Mouse (Mus musculus) midbrain, postnatal 0 days (tissue): ENCODE data around the gene Csde1. TPM values are rescaled to one million over a fixed set of nuclear protein-coding genes. Genes with fewer than 3 reads are reported as not detected.
A peak's percentile ranks its signal among the peaks of the same experiment; 100 is the strongest.

Source experiments
- ATAC-seq: fragments of 200-750 bp; cut with Nextera tagmentation; 2 replicates; pipeline ENCODE4 v1.8.0; 2017; ENCODE audit warnings: moderate number of reproducible peaks, mild to moderate bottlenecking, moderate TSS enrichment, moderate library complexity; ENCODE audit not compliant: low FRiP score
- DNase-seq: peaks from one replicate; pipeline ENCODE4 v3.0.0-alpha.2; 2015; ENCODE audit warnings: low spot score
- H3K27ac ChIP-seq: fragments of 300-500 bp; sonication (generic); 2 replicates; pipeline ENCODE4 v1.5.1; 2014; ENCODE audit warnings: low read depth, mild to moderate bottlenecking, low read length, mixed read lengths
- H3K27me3 ChIP-seq: fragments of 300-500 bp; sonication (generic); 2 replicates; pipeline ENCODE4 v1.6.1; 2014; ENCODE audit warnings: low read length, control low read depth, mixed read lengths; ENCODE audit not compliant: insufficient read depth
- H3K36me3 ChIP-seq: fragments of 300-500 bp; sonication (generic); 2 replicates; pipeline ENCODE4 v1.6.1; 2014; ENCODE audit warnings: low read length, control low read depth, mixed read lengths; ENCODE audit not compliant: insufficient read depth
- H3K4me1 ChIP-seq: fragments of 300-500 bp; sonication (generic); 2 replicates; pipeline ENCODE4 v1.6.1; 2014; ENCODE audit warnings: mild to moderate bottlenecking, control low read depth, antibody characterized with exemption, low read length, mixed read lengths; ENCODE audit not compliant: insufficient read depth
- H3K4me2 ChIP-seq: fragments of 300-500 bp; sonication (generic); 2 replicates; pipeline ENCODE4 v1.6.1; 2014; ENCODE audit warnings: low read depth, mild to moderate bottlenecking, low read length, mixed read lengths; ENCODE audit not compliant: poor library complexity, severe bottlenecking
- H3K4me3 ChIP-seq: fragments of 300-500 bp; sonication (generic); 2 replicates; pipeline ENCODE4 v1.5.1; 2014; ENCODE audit warnings: low read depth, mild to moderate bottlenecking, low read length, moderate library complexity
- H3K9ac ChIP-seq: fragments of 300-500 bp; sonication (generic); replicated peaks from 2 replicates; pipeline ENCODE4 v1.6.1; 2014; ENCODE audit warnings: mild to moderate bottlenecking, low read length, moderate library complexity, mixed read lengths; ENCODE audit not compliant: poor library complexity, severe bottlenecking
- H3K9me3 ChIP-seq: fragments of 300-500 bp; sonication (generic); 2 replicates; pipeline ENCODE4 v1.6.1; 2016; ENCODE audit warnings: low read length, control low read depth
- CTCF ChIP-seq: IDR thresholded peaks from 2 replicates; pipeline ENCODE4 v1.5.1; 2016; ENCODE audit warnings: antibody characterized with exemption, mild to moderate bottlenecking
- WGBS: fragments of 180-500 bp; shearing (Covaris S2); extraction: QIAGEN DNeasy Blood & Tissue Kit; methylation state at CpG from one replicate; pipeline ENCODE4 v1.1.7; 2014; 5-methylcytosine and 5-hydroxymethylcytosine counted together
- polyA plus RNA-seq: library from polyadenylated mRNA; unstranded; fragments of >200 nt; fragmentation: Nextera tagmentation; extraction: Ambion mirVana; gene quantifications from 2 replicates; pipeline ENCODE4 v1.2.1, GENCODE M21; 2015
- total RNA-seq: library from RNA; depleted of rRNA; stranded (reverse); fragments of >200 nt; gene quantifications from 2 replicates; pipeline ENCODE4 v1.2.3, GENCODE M21; 2014

Csde1 gene
- total and polyA plus RNA-seq, 2 experiments from 2014 or later: 222 to 287 TPM

GRCm38 (mm10) chr3:102992936-102993335 is 27.3 kb upstream of the Csde1 start:
- no peaks in the 10 kb centered on the region for H3K36me3 ChIP-seq
- ATAC-seq (no peak), DNase-seq (no peak)
- H3K9me3 ChIP-seq: no peaks in the 10 kb centered on the region
- TF ChIP-seq CTCF: no peak
- H3K4me2 ChIP-seq: no peak overlapping the region
- H3K9ac ChIP-seq: no peak overlapping the region
- 49% methylated on average over 3 of the region's 3 CpGs for WGBS
- H3K4me3 ChIP-seq: no peak overlapping the region
- H3K4me1 ChIP-seq: peaks cover 7% of the 10 kb centered on the region; the same call in 1 of the 2 replicates
- H3K27ac ChIP-seq: no peak overlapping the region
- no peaks in the 10 kb centered on the region for H3K27me3 ChIP-seq

- peak overlapping the region; percentile 65 for H3K4me2 ChIP-seq
- no peak for TF ChIP-seq CTCF
- peak overlapping the region; percentile 85 for H3K4me3 ChIP-seq
- H3K9ac ChIP-seq: peak overlapping the region; percentile 90; the same call in 1 of the 2 replicates
- H3K4me1 ChIP-seq: peaks cover 7% of the 10 kb centered on the region; the same call in 1 of the 2 replicates
- H3K27me3 ChIP-seq: no peaks in the 10 kb centered on the region
- 46% methylated on average over 7 of the region's 7 CpGs for WGBS
- DNase-seq: no peak
- no peaks in the 10 kb centered on the region for H3K9me3 ChIP-seq
- peaks cover 17% of the 10 kb centered on the region for H3K36me3 ChIP-seq
- H3K27ac ChIP-seq: peak overlapping the region; percentile 82
- ATAC-seq: 0 out of 2 replicates have a peak, but pooled peaks have one; percentile 15
These were observed 25.0 kb upstream of the Csde1 start for GRCm38 (mm10) chr3:102995233-102995604.

- H3K9ac ChIP-seq: peak within 1 kb of the TSS; percentile 90
- under 1% methylated on average over 41 of the region's 60 CpGs for WGBS
- ATAC-seq: peak; percentile 97
- TF ChIP-seq CTCF: no peak
- no peaks in the 10 kb centered on the region for H3K9me3 ChIP-seq
- H3K27me3 ChIP-seq: no peaks in the 10 kb centered on the region
- peaks cover 22% of the 10 kb centered on the region for H3K36me3 ChIP-seq
- peaks cover 7% of the 10 kb centered on the region; the same call in 1 of the 2 replicates for H3K4me1 ChIP-seq
- H3K27ac ChIP-seq: peak within 1 kb of the TSS; percentile 82
- peak within 1 kb of the TSS; percentile 85 for H3K4me3 ChIP-seq
- H3K4me2 ChIP-seq: peak within 1 kb of the TSS; percentile 65
- DNase-seq: peak; percentile 93
These were observed 24.5 kb upstream of the Csde1 start, which contains the start of gene Sike1 for GRCm38 (mm10) chr3:102995605-102996321. Sike1 (plus strand) TSS chr3:102995708.

- H3K4me2 ChIP-seq: no peak overlapping the region
- TF ChIP-seq CTCF: no peak
- no peak for DNase-seq
- ATAC-seq: no peak
- no peak overlapping the region for H3K9ac ChIP-seq
- peaks cover 7% of the 10 kb centered on the region; the same call in 1 of the 2 replicates for H3K4me1 ChIP-seq
- no peaks in the 10 kb centered on the region for H3K27me3 ChIP-seq
- peak overlapping the region; percentile 85; the same call in 1 of the 2 replicates for H3K4me3 ChIP-seq
- H3K27ac ChIP-seq: no peak overlapping the region
- no peaks in the 10 kb centered on the region for H3K9me3 ChIP-seq
- H3K36me3 ChIP-seq: peaks cover 26% of the 10 kb centered on the region
- WGBS: 74% methylated on average over 10 of the region's 10 CpGs
These were observed 23.2 kb upstream of the Csde1 start for GRCm38 (mm10) chr3:102997036-102997435.

- peaks cover 31% of the 10 kb centered on the region for H3K36me3 ChIP-seq
- DNase-seq: no peak
- 91% methylated on average over 3 of the region's 3 CpGs for WGBS
These were observed 22.6 kb upstream of the Csde1 start for GRCm38 (mm10) chr3:102997591-102997990.

GRCm38 (mm10) chr3:103001595-103001994 is 18.6 kb upstream of the Csde1 start:
- Histone ChIP-seq H3K4me3 (no peak overlapping the region), H3K4me2 (no peak overlapping the region), H3K9ac (no peak overlapping the region), H3K4me1 (peaks cover 2% of the 10 kb centered on the region; the same call in 1 of the 2 replicates), H3K9me3 (no peaks in the 10 kb centered on the region), H3K36me3 (peaks cover 36% of the 10 kb centered on the region), H3K27me3 (no peaks in the 10 kb centered on the region), H3K27ac (no peak overlapping the region)
- 96% methylated on average over 7 of the region's 7 CpGs for WGBS
- DNase-seq (no peak), ATAC-seq (no peak)
- no peak for TF ChIP-seq CTCF

More at GRCm38 (mm10) chr3:102997591-102997990, 22.6 kb upstream of the Csde1 start:
- Histone ChIP-seq H3K9me3 (no peaks in the 10 kb centered on the region), H3K4me1 (peaks cover 7% of the 10 kb centered on the region; the same call in 1 of the 2 replicates), H3K27me3 (no peaks in the 10 kb centered on the region), H3K4me2 (no peak overlapping the region), H3K9ac (no peak overlapping the region), H3K27ac (no peak overlapping the region), H3K4me3 (no peak overlapping the region)
- no peak for ATAC-seq
- no peak for TF ChIP-seq CTCF
